Mouse (Mus musculus) embryonic facial prominence, embryonic 12.5 days (tissue): ENCODE measurements around the gene Phf20. TPM values are rescaled to one million over a fixed set of nuclear protein-coding genes. Genes with fewer than 3 reads are reported as not detected.
"Not testable (repeated sequence)": the region's sequence is repeated elsewhere in the genome, so short reads cannot be mapped to it uniquely, and the experiment has no call there.

Experiments
- ATAC-seq: fragments of 200-750 bp; cut with Nextera tagmentation; 2 replicates; pipeline ENCODE4 v1.8.0; 2017; ENCODE audit not compliant: insufficient number of reproducible peaks, insufficient read depth, low FRiP score, low TSS enrichment
- H3K27ac ChIP-seq: fragments of 300-500 bp; sonication (generic); 2 replicates; pipeline ENCODE4 v1.5.1; 2016; ENCODE audit warnings: mild to moderate bottlenecking
- H3K27me3 ChIP-seq: fragments of 300-500 bp; sonication (generic); 2 replicates; pipeline ENCODE4 v1.6.1; 2016; ENCODE audit warnings: mild to moderate bottlenecking, moderate library complexity
- H3K36me3 ChIP-seq: fragments of 300-500 bp; sonication (generic); 2 replicates; pipeline ENCODE4 v1.6.1; 2016; ENCODE audit warnings: mild to moderate bottlenecking
- H3K4me1 ChIP-seq: fragments of 300-500 bp; sonication (generic); 2 replicates; pipeline ENCODE4 v1.6.1; 2016
- H3K4me2 ChIP-seq: fragments of 300-500 bp; sonication (generic); replicated peaks from 2 replicates; pipeline ENCODE4 v1.6.1; 2016; ENCODE audit warnings: mild to moderate bottlenecking, moderate library complexity
- H3K4me3 ChIP-seq: fragments of 300-500 bp; sonication (generic); 2 replicates; pipeline ENCODE4 v1.5.1; 2016; ENCODE audit warnings: mild to moderate bottlenecking
- H3K9ac ChIP-seq: fragments of 300-500 bp; sonication (generic); 2 replicates; pipeline ENCODE4 v1.6.1; 2016; ENCODE audit warnings: mild to moderate bottlenecking, moderate library complexity
- H3K9me3 ChIP-seq: fragments of 300-500 bp; sonication (generic); 2 replicates; pipeline ENCODE4 v1.6.1; 2016; ENCODE audit warnings: mild to moderate bottlenecking, moderate library complexity
- WGBS: fragments of 180-500 bp; shearing (Covaris S2); methylation state at CpG from one replicate; pipeline ENCODE4 v1.1.7; 2016; 5-methylcytosine and 5-hydroxymethylcytosine counted together
- polyA plus RNA-seq: library from polyadenylated mRNA; unstranded; fragments of >200 nt; fragmentation: Nextera tagmentation; extraction: Ambion mirVana; gene quantifications from 2 replicates; pipeline ENCODE4 v1.2.1, GENCODE M21; 2016

Phf20 gene
- polyA plus RNA-seq, 1 experiment from 2014 or later, result 85.6 TPM

GRCm38 (mm10) chr2:156202848-156203437, 6.7 kb downstream of the Phf20 start:
- peak overlapping the region; percentile 78 for H3K27ac ChIP-seq

GRCm38 (mm10) chr2:156203917-156204316, 7.7 kb downstream of the Phf20 start:
- H3K27me3 ChIP-seq, result no peaks in the 10 kb centered on the region
- H3K9me3 ChIP-seq, result no peaks in the 10 kb centered on the region
- no peak overlapping the region for H3K9ac ChIP-seq
- ATAC-seq, result no peak
- H3K36me3 ChIP-seq, result peaks cover 22% of the 10 kb centered on the region
- peaks cover 24% of the 10 kb centered on the region for H3K4me1 ChIP-seq
- no peak overlapping the region for H3K4me3 ChIP-seq
- no peak overlapping the region for H3K4me2 ChIP-seq
- H3K27ac ChIP-seq, result no peak overlapping the region
- 90% methylated on average over 6 of the region's 6 CpGs for WGBS

More at GRCm38 (mm10) chr2:156202848-156203437, 6.7 kb downstream of the Phf20 start:
- Histone ChIP-seq H3K4me3 (no peak overlapping the region), H3K9ac (no peak overlapping the region), H3K4me2 (no peak overlapping the region), H3K27me3 (no peaks in the 10 kb centered on the region), H3K9me3 (no peaks in the 10 kb centered on the region), H3K4me1 (peaks cover 33% of the 10 kb centered on the region), H3K36me3 (peaks cover 22% of the 10 kb centered on the region)
- ATAC-seq, result peak; percentile 77
- 49% methylated on average over 3 of the region's 3 CpGs for WGBS

- H3K27ac ChIP-seq, result no peak overlapping the region
- no peak for ATAC-seq
- WGBS, result 81% methylated on average over 1 of the region's 1 CpGs
- H3K4me2 ChIP-seq, result no peak overlapping the region
- no peak overlapping the region for H3K9ac ChIP-seq
- no peaks in the 10 kb centered on the region for H3K9me3 ChIP-seq
- peaks cover 8% of the 10 kb centered on the region; the same call in 1 of the 2 replicates for H3K36me3 ChIP-seq
- H3K4me1 ChIP-seq, result no peaks in the 10 kb centered on the region
- H3K4me3 ChIP-seq, result no peak overlapping the region
- H3K27me3 ChIP-seq, result no peaks in the 10 kb centered on the region
These were observed 21.5 kb downstream of the Phf20 start for GRCm38 (mm10) chr2:156217786-156218185.

DNA sequence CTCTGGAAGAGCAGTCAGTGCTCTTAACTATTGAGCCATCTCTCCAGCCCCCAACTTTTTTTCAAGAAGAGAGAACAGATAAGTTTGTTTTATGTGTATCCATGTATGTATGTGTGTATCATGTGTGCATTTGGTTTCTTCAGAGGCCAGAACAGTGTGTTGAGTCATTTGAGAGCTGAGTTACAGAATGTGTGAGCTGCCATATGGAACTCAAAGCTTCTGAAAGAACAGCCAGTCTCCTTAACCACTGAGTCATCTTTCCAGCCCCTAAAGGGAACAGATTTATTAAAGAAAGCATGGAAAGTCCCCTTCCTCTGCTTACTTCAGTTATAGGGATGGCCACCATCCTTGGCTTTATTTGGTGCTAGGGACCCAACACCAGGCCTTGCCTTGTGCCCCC, 25.8 kb downstream of the Phf20 start:
- H3K27ac ChIP-seq, result no peak overlapping the region
- H3K27me3 ChIP-seq, result no peaks in the 10 kb centered on the region
- peaks cover 34% of the 10 kb centered on the region for H3K36me3 ChIP-seq

DNA sequence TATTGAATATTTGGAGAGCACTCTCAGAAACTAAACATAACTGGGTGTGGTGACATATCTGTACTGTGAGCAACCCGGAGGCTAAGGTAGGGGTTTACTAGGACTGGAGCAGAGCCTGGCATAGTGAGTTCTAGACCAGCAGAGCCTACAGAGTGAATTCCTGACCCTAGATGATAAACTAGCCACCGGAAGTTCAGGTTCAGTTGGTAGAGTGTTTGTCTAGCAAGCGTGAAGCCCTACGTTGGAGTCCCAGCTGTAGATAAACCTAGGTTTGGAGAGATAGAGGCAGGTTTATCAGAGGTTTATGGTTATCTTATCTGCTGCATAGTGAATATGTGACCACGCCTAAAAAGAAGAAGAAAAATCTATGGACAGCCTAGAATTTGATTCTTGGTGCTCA, 27.8 kb downstream of the Phf20 start:
- 93% methylated on average over 5 of the region's 5 CpGs for WGBS
- no peaks in the 10 kb centered on the region for H3K9me3 ChIP-seq
- no peak for ATAC-seq

More for the DNA sequence above, 25.8 kb downstream of the Phf20 start:
- H3K9ac ChIP-seq, result no peak overlapping the region
- no peak for ATAC-seq
- H3K9me3 ChIP-seq, result no peaks in the 10 kb centered on the region
- H3K4me2 ChIP-seq, result no peak overlapping the region
- H3K4me1 ChIP-seq, result no peaks in the 10 kb centered on the region
- no peak overlapping the region for H3K4me3 ChIP-seq

DNA sequence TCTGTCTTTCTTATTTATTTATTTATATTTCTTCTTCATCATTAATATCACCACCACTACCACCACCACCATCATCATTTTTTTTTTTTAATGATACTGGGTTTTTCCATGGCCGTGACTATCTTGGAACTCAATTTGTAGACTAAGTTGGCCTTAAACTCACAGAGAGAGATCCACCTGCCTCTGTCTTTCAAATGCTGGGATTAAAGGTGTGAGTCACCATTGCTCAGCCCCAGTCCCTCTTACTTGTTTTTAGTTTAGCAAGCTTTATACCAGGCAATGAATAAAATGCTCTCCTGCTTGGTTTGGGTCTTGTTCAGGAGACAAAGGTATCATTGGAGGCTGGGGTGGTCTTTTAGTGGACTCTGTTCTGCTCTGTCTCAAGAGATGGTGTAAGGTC, 31.4 kb downstream of the Phf20 start:
- WGBS, result 93% methylated on average over 1 of the region's 1 CpGs
- Histone ChIP-seq H3K27ac (no peak overlapping the region), H3K36me3 (peaks cover 60% of the 10 kb centered on the region), H3K4me2 (no peak overlapping the region), H3K9me3 (no peaks in the 10 kb centered on the region), H3K4me3 (no peak overlapping the region), H3K27me3 (no peaks in the 10 kb centered on the region), H3K4me1 (no peaks in the 10 kb centered on the region), H3K9ac (no peak overlapping the region)
- no peak for ATAC-seq

More for the DNA sequence above, 27.8 kb downstream of the Phf20 start:
- H3K4me1 ChIP-seq, result no peaks in the 10 kb centered on the region
- H3K27ac ChIP-seq, result no peak overlapping the region
- H3K9ac ChIP-seq, result no peak overlapping the region
- H3K4me2 ChIP-seq, result no peak overlapping the region
- H3K4me3 ChIP-seq, result no peak overlapping the region
- H3K27me3 ChIP-seq, result no peaks in the 10 kb centered on the region
- peaks cover 46% of the 10 kb centered on the region for H3K36me3 ChIP-seq

DNA sequence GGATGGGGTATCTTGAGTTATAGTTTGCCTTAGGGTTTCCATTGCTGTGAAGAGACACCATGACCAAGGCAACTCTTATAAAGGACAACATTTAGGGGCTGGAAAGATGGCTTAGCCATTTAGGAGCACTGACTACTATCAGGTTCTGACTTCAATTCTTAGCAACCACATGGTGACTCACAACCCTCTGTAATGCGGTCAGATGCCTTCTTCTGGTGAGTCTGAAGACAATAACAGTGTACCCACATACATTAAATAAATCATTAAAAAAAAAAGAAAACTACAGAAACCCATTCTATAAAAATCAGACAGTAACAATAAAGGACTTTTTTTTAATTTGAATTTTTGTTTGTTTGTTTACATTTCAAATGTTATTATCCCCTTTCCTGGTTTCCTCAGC, 32.9 kb downstream of the Phf20 start:
- H3K9ac ChIP-seq, result no peak overlapping the region
- ATAC-seq, result no peak
- H3K4me2 ChIP-seq, result no peak overlapping the region
- no peak overlapping the region for H3K4me3 ChIP-seq
- H3K9me3 ChIP-seq, result no peaks in the 10 kb centered on the region
- H3K27ac ChIP-seq, result no peak overlapping the region
- peaks cover 6% of the 10 kb centered on the region for H3K4me1 ChIP-seq
- peaks cover 51% of the 10 kb centered on the region for H3K36me3 ChIP-seq
- WGBS, result 100% methylated on average over 1 of the region's 1 CpGs
- H3K27me3 ChIP-seq, result no peaks in the 10 kb centered on the region

GRCm38 (mm10) chr2:156231340-156231739, 35.1 kb downstream of the Phf20 start:
- Histone ChIP-seq H3K4me2 (no peak overlapping the region), H3K27me3 (no peaks in the 10 kb centered on the region), H3K4me3 (no peak overlapping the region), H3K36me3 (peaks cover 49% of the 10 kb centered on the region), H3K9ac (no peak overlapping the region), H3K27ac (no peak overlapping the region), H3K4me1 (peaks cover 10% of the 10 kb centered on the region), H3K9me3 (no peaks in the 10 kb centered on the region)
- no peak for ATAC-seq

DNA sequence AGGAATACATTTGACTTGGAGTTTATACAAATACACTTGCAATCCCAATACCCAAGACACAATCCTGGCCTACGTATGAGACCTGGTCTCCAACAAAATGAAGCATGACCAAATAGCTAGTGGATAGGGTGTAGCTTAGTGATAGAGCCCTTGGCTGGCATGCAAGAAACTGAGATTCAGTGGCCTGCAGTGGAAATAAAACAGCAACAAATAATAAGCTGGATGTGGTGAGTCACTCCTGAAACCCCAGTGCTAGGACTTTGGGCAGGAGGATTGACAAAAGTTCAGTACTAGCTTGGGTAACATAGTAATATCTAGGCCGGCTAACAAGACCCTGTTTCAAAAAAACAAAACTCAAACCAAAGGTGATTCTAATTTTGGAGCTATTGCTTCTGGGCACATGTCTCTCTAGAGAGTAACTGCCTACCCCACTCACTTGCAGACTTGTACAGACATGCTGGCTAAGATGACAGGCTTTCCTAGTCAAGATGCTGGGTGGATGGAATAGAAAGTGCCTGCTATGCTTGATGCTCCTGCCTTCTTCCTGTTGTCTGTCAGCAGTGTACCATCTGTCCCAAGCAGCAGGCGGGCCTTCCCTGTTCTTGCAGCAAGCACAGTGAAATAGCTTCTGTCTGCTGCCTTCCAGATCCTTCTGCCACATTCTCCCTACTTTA, 37.1 kb downstream of the Phf20 start:
- no peaks in the 10 kb centered on the region for H3K27me3 ChIP-seq
- ATAC-seq, result no peak
- no peaks in the 10 kb centered on the region for H3K9me3 ChIP-seq
- peak overlapping the region; percentile 67; the same call in 1 of the 2 replicates for H3K27ac ChIP-seq
- H3K4me2 ChIP-seq, result no peak overlapping the region
- WGBS, result 35% methylated on average over 3 of the region's 3 CpGs
- H3K9ac ChIP-seq, result no peak overlapping the region
- H3K36me3 ChIP-seq, result peaks cover 42% of the 10 kb centered on the region
- H3K4me3 ChIP-seq, result no peak overlapping the region
- peaks cover 10% of the 10 kb centered on the region for H3K4me1 ChIP-seq

DNA sequence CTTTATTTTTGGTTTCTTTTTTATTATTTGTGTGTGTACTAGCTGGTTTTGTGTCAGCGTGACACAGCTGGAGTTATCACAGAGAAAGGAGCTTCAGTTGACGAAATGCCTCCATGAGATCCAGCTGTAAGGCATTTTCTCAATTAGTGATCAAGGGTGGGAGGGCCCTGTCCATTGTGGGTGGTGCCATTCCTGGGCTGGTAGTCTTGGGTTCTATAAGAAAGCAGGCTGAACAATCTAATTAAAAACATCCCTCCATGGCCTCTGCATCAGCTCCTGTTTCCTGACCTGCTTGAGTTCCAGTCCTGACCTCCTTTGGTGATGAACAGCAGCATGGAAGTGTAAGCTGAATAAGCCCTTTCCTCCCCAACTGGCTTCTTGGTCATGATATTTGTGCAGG, 37.8 kb downstream of the Phf20 start:
- not testable (repeated sequence) for H3K9me3 ChIP-seq
- WGBS, result 14% methylated on average over 2 of the region's 2 CpGs
- H3K36me3 ChIP-seq, result peaks cover 36% of the 10 kb centered on the region

GRCm38 (mm10) chr2:156235847-156236246, 39.6 kb downstream of the Phf20 start:
- H3K36me3 ChIP-seq, result peaks cover 25% of the 10 kb centered on the region
- H3K4me1 ChIP-seq, result peaks cover 10% of the 10 kb centered on the region

More for the DNA sequence above, 37.8 kb downstream of the Phf20 start:
- H3K4me1 ChIP-seq, H3K27me3 ChIP-seq, ATAC-seq, H3K9ac ChIP-seq, H3K4me2 ChIP-seq, H3K4me3 ChIP-seq: not testable (repeated sequence)
- 0 out of 2 replicates have a peak overlapping the region, but pooled peaks have one; percentile 36 for H3K27ac ChIP-seq

GRCm38 (mm10) chr2:156241662-156242061, 45.4 kb downstream of the Phf20 start:
- H3K9ac ChIP-seq, result no peak overlapping the region
- no peak overlapping the region for H3K27ac ChIP-seq
- no peaks in the 10 kb centered on the region for H3K4me1 ChIP-seq
- no peaks in the 10 kb centered on the region for H3K9me3 ChIP-seq
- no peaks in the 10 kb centered on the region for H3K27me3 ChIP-seq
- peaks cover 6% of the 10 kb centered on the region; the same call in 1 of the 2 replicates for H3K36me3 ChIP-seq
- ATAC-seq, result no peak
- H3K4me3 ChIP-seq, result no peak overlapping the region
- 94% methylated on average over 2 of the region's 2 CpGs for WGBS
- no peak overlapping the region for H3K4me2 ChIP-seq

More at GRCm38 (mm10) chr2:156235847-156236246, 39.6 kb downstream of the Phf20 start:
- no peak for ATAC-seq
- WGBS, result 98% methylated on average over 4 of the region's 4 CpGs
- no peak overlapping the region for H3K27ac ChIP-seq
- no peaks in the 10 kb centered on the region for H3K9me3 ChIP-seq
- no peak overlapping the region for H3K4me3 ChIP-seq
- H3K9ac ChIP-seq, result no peak overlapping the region
- no peaks in the 10 kb centered on the region for H3K27me3 ChIP-seq
- no peak overlapping the region for H3K4me2 ChIP-seq
